Mouse (Mus musculus): Measurements from ENCODE around the gene Tmem14c.

DNA sequence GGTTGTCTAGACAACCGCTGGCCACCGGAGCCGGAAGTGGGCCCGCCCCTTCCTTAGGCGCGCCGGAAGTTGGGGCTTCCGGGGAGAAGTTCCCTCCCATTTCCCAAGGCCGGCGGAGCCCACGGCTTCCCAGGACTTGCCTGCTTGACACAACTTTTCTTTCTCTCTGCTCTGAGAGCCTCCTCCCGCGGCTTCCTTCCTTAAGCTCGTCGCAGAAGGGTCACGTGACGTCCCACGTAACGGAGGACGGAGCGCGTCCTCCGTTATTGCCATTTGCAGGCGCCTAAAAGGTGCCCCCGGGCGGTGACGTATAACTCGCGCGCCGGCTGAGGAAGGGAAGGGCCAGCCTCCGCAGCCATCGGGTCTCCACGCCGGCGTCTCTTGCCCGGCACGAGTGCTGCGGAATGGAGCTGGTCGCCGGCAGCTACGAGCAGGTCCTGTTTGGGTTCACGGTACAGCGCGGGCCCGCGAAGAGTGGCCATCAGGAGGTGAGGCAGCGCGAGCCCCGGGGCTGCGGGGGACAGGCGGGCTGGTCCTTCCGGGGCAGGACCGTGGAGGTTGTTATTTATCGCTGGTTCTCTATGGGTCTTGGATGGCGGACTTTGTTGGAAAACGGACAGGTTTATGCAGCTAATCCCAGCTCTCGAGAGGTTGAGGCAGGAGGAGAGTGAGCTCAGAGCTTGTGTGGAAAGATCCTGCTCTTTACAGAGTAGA lies 15.0 kb upstream of the Tmem14c start, which contains the start of gene Pak1ip1:
- TF ChIP-seq EP300 (IDR thresholded peaks at IDR 0.05; ENCODE audit: low read depth): peak; percentile 95
- TF ChIP-seq CTCF (IDR thresholded peaks at IDR 0.05; ENCODE audit: low read depth): no peak

Measured in heart, postnatal 0 days (tissue).